Mouse (Mus musculus): ENCODE measurements around the gene Timm8a2. TPM values are rescaled to one million over a fixed set of nuclear protein-coding genes. Genes with fewer than 3 reads are reported as not detected.

The Timm8a2 gene
- total and polyA plus RNA-seq, 3 experiments, result not detected

- TF ChIP-seq MAX (IDR thresholded peaks at IDR 0.05; ENCODE audit: low read length), result no peak
- no peak for TF ChIP-seq ZKSCAN1 (IDR thresholded peaks at IDR 0.05; ENCODE audit: borderline replicate concordance, low read depth, low read length)
- TF ChIP-seq CHD2 (IDR thresholded peaks at IDR 0.05; ENCODE audit: low read length), result no peak
- TF ChIP-seq HCFC1 (IDR thresholded peaks at IDR 0.05; ENCODE audit: low read depth, low read length), result no peak
- no peak for TF ChIP-seq USF2 (conservative IDR thresholded peaks at IDR 0.05; ENCODE audit: low read depth, low read length)
These were observed 40.9 kb upstream of the Timm8a2 start (continued) for GRCm38 (mm10) chr14:121993616-121994015.

GRCm38 (mm10) chr14:121994171-121994700, 40.2 kb upstream of the Timm8a2 start:
- TF ChIP-seq NRF1 (IDR thresholded peaks at IDR 0.05; ENCODE audit: low read depth, low read length), result no peak
- no peak for TF ChIP-seq USF1 (IDR thresholded peaks at IDR 0.05; ENCODE audit: low read depth, low read length)
- no peak for TF ChIP-seq NELFE (IDR thresholded peaks at IDR 0.05; ENCODE audit: low read depth, low read length)
- TF ChIP-seq CHD2 (IDR thresholded peaks at IDR 0.05; ENCODE audit: low read length), result no peak
- Histone ChIP-seq H3K4me1 (ENCODE audit: control insufficient read depth in 1 of 2, insufficient read depth in 2 of 2) (peaks cover 4 to 58% of the 10 kb centered on the region in 2 experiments), H3K9me3 (replicated peaks; ENCODE audit: low read length) (no peaks in the 10 kb centered on the region), H3K9ac (ENCODE audit: insufficient read depth, low read depth) (no peak overlapping the region), H3K36me3 (replicated peaks in 1 of 2; ENCODE audit: control insufficient read depth in 1 of 2, insufficient read depth in 1 of 2, low read length in 1 of 2) (peaks cover 16 to 78% of the 10 kb centered on the region in 2 experiments), H3K27ac (ENCODE audit: insufficient read depth, low read depth) (no peak overlapping the region), H3K4me3 (replicated peaks in 1 of 3; ENCODE audit: low read depth in 2 of 3, low read length in 2 of 3, poor library complexity in 1 of 3) (no peak overlapping the region), H3K4me2 (ENCODE audit: insufficient read depth, low read depth, poor library complexity, severe bottlenecking) (no peak overlapping the region), H3K79me2 (replicated peaks; ENCODE audit: control insufficient read depth, extremely low read depth, insufficient read depth, poor library complexity, severe bottlenecking) (no peaks in the 10 kb centered on the region), H3K27me3 (replicated peaks) (no peaks in the 10 kb centered on the region)
- in situ Hi-C loops (cut with MboI; ENCODE audit: low pct_ligation_motif_present, low pct_unique_long_range_greater_than_20kb, low sequenced_read_pairs) (no loop called here), dilution Hi-C loops (cut with MboI; ENCODE audit: extremely low pct_ligation_motif_present, extremely low pct_unique_long_range_greater_than_20kb, low sequenced_read_pairs) (no loop called here)
- DNase-seq (ENCODE audit: extremely low read depth), result no peak

DNA sequence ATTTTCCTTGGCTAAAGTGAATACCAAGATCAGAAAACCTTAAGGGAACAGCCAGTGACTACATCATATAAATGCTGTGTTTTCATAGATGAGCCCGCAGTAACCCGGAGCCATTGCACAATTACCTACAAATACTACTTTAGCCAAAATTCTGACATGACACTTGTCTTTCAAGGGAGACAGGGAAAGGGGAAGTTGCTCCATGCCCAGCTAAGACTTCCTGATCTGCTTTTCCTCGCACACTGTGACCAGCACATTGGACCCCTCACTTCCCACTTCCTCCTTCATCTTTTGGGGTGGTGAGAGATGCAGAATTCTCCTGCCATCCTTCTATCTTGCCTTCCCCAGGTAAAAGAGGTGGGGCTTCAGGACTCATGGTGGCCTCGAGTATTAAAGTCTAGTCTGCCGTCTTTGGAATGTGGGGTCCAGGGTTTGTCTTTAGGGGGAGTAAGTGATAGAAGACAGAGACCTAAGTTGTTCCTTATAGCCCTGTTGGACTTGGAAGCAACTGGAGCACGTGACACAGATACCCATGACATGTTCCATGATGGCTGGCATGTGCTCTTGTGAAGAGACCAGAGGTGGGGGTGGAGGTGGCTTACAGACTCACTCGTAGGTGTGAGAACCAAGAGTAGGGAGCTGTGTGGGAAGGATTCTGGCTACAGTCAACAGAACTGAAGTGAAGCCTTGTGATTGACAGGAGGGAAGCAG, 39.5 kb upstream of the Timm8a2 start:
- peaks cover 6 to 66% of the 10 kb centered on the region in 2 experiments for H3K4me1 ChIP-seq (ENCODE audit: control insufficient read depth in 1 of 2, insufficient read depth in 2 of 2)
- no peak overlapping the region for H3K4me2 ChIP-seq (ENCODE audit: insufficient read depth, low read depth, poor library complexity, severe bottlenecking)
- no peak overlapping the region for H3K9ac ChIP-seq (ENCODE audit: insufficient read depth, low read depth)
- peaks cover 16 to 77% of the 10 kb centered on the region in 2 experiments for H3K36me3 ChIP-seq (replicated peaks in 1 of 2; ENCODE audit: control insufficient read depth in 1 of 2, insufficient read depth in 1 of 2, low read length in 1 of 2)
- DNase-seq (ENCODE audit: extremely low read depth), result no peak
- TF ChIP-seq UBTF (IDR thresholded peaks at IDR 0.05; ENCODE audit: low read depth, low read length) (no peak), CHD1 (IDR thresholded peaks at IDR 0.05; ENCODE audit: low read depth, low read length) (no peak), ZC3H11A (IDR thresholded peaks at IDR 0.05; ENCODE audit: low read depth, low read length) (no peak), CHD2 (IDR thresholded peaks at IDR 0.05; ENCODE audit: low read length) (no peak), JUND (conservative IDR thresholded peaks at IDR 0.05; ENCODE audit: low read depth, low read length) (no peak), NELFE (IDR thresholded peaks at IDR 0.05; ENCODE audit: low read depth, low read length) (no peak), BHLHE40 (IDR thresholded peaks at IDR 0.05; ENCODE audit: low read depth, low read length) (no peak), NRF1 (IDR thresholded peaks at IDR 0.05; ENCODE audit: low read depth, low read length) (no peak), TCF12 (IDR thresholded peaks at IDR 0.05; ENCODE audit: low read depth, low read length) (no peak), JUN (IDR thresholded peaks at IDR 0.05; ENCODE audit: insufficient read depth, low read depth, low read length) (no peak), MAFK (IDR thresholded peaks at IDR 0.05; ENCODE audit: insufficient replicate concordance, low read length) (no peak), USF1 (IDR thresholded peaks at IDR 0.05; ENCODE audit: low read depth, low read length) (no peak), ZMIZ1 (IDR thresholded peaks at IDR 0.05; ENCODE audit: low read depth, low read length) (no peak), SIN3A (IDR thresholded peaks at IDR 0.05; ENCODE audit: low read length) (no peak), E2F4 (IDR thresholded peaks at IDR 0.05; ENCODE audit: insufficient replicate concordance, low read depth, low read length) (no peak), ZNF384 (IDR thresholded peaks at IDR 0.05; ENCODE audit: low read depth, low read length) (no peak), MEF2A (IDR thresholded peaks at IDR 0.05; ENCODE audit: borderline replicate concordance, low read depth, low read length) (no peak), TBP (conservative IDR thresholded peaks at IDR 0.05; ENCODE audit: low read depth, low read length) (no peak)
- H3K27me3 ChIP-seq (replicated peaks), result no peaks in the 10 kb centered on the region
- dilution Hi-C loops (cut with MboI; ENCODE audit: extremely low pct_ligation_motif_present, extremely low pct_unique_long_range_greater_than_20kb, low sequenced_read_pairs) (no loop called here), in situ Hi-C loops (cut with MboI; ENCODE audit: low pct_ligation_motif_present, low pct_unique_long_range_greater_than_20kb, low sequenced_read_pairs) (no loop called here)
- no peak overlapping the region for H3K27ac ChIP-seq (ENCODE audit: insufficient read depth, low read depth)
- no peaks in the 10 kb centered on the region for H3K79me2 ChIP-seq (replicated peaks; ENCODE audit: control insufficient read depth, extremely low read depth, insufficient read depth, poor library complexity, severe bottlenecking)
- no peaks in the 10 kb centered on the region for H3K9me3 ChIP-seq (replicated peaks; ENCODE audit: low read length)
- no peak overlapping the region for H3K4me3 ChIP-seq (replicated peaks in 1 of 3; ENCODE audit: low read depth in 2 of 3, low read length in 2 of 3, poor library complexity in 1 of 3)
